Mouse (Mus musculus): Measurements from ENCODE around the gene Nub1. TPM values are rescaled to one million over a fixed set of nuclear protein-coding genes. Genes with fewer than 3 reads are reported as not detected.

Gene Nub1
- polyA plus RNA-seq, 1 experiment from 2014 or later, result 31.6 TPM

DNA sequence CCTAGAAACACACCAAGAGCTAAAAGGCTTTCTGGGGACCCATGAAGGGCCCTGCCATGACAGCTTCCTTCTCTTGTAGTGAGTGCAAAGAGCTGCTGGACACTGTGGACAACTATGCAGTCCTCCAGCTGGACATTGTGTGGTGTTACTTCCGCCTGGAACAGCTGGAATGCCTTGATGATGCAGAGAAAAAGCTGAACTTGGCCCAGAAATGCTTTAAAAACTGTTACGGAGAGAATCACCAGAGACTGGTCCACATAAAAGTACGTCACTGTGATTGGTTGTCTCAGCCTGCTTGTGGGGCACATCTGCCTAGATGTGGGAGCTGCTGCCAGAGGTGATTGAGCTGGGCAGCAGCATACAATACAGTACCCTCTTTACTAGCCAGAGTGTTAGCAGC, 15.9 kb downstream of the Nub1 start:
- no peaks in the 10 kb centered on the region for H3K9me3 ChIP-seq (ENCODE audit: low read depth, low read length)
- H3K4me2 ChIP-seq, result no peak overlapping the region
- no peak overlapping the region for H3K9ac ChIP-seq
- H3K36me3 ChIP-seq (ENCODE audit: insufficient read depth), result peaks cover 93% of the 10 kb centered on the region
- no peaks in the 10 kb centered on the region for H3K27me3 ChIP-seq (ENCODE audit: insufficient read depth, low read length)
- H3K27ac ChIP-seq (ENCODE audit: low read depth), result no peak overlapping the region
- TF ChIP-seq CTCF (IDR thresholded peaks at IDR 0.05; ENCODE audit: low read depth), result no peak
- H3K4me1 ChIP-seq (ENCODE audit: insufficient read depth), result no peaks in the 10 kb centered on the region
- 59% methylated on average over 3 of the region's 3 CpGs for WGBS
- ATAC-seq (ENCODE audit: insufficient read depth) (peak; percentile 93), DNase-seq (peak; percentile 80)
- no peak overlapping the region for H3K4me3 ChIP-seq (ENCODE audit: low read depth, low read length)

DNA sequence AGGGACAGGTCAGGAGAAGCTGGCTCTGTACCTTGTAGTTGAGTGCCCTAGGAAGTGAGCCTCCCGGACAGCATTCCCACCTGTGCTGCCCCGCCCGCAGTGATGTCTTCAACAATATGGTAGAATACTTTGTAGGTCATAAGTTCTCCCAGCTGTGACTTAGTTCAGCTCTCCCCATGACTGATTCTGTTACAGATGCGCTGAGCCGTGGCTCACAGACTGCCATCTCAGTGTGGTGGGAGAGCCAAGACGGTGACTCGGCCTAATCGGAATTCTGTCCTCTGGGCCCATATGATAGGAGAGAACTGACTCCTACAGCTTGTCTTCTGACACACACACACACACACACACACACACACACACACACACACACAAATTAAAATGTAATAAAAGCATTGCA, 19.3 kb downstream of the Nub1 start:
- H3K4me2 ChIP-seq, result no peak overlapping the region
- H3K27me3 ChIP-seq (ENCODE audit: insufficient read depth, low read length), result no peaks in the 10 kb centered on the region
- DNase-seq, result no peak
- no peaks in the 10 kb centered on the region for H3K4me1 ChIP-seq (ENCODE audit: insufficient read depth)
- no peaks in the 10 kb centered on the region for H3K9me3 ChIP-seq (ENCODE audit: low read depth, low read length)
- H3K4me3 ChIP-seq (ENCODE audit: low read depth, low read length), result no peak overlapping the region
- WGBS, result 93% methylated on average over 8 of the region's 8 CpGs
- peaks cover 98% of the 10 kb centered on the region for H3K36me3 ChIP-seq (ENCODE audit: insufficient read depth)
- ATAC-seq (ENCODE audit: insufficient read depth), result no peak
- no peak overlapping the region for H3K27ac ChIP-seq (ENCODE audit: low read depth)
- H3K9ac ChIP-seq, result no peak overlapping the region
- no peak for TF ChIP-seq CTCF (IDR thresholded peaks at IDR 0.05; ENCODE audit: low read depth)

DNA sequence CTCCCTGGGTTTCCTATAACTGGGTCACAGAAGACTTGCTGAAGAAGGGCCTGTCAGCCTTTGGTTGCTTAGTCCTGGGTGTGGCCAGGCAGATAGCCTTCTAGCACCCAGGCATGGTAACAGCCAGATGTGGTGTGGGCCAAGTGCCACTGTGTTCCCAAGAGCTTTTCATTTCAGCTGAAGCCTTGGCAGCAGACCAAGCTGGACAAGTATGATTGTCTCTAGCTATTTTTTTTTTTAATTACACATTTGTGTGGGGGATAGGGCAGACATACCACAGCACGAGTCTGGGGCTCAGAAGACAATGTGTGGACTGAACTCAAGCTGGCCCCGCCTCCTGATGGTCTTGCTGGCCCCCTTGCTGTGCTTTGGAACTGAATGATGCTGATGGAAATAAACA, 24.6 kb downstream of the Nub1 start:
- Histone ChIP-seq H3K9ac (no peak overlapping the region), H3K9me3 (ENCODE audit: low read depth, low read length) (no peaks in the 10 kb centered on the region; the same call in 1 of the 2 replicates), H3K4me2 (no peak overlapping the region), H3K36me3 (ENCODE audit: insufficient read depth) (peaks cover 89% of the 10 kb centered on the region), H3K4me3 (ENCODE audit: low read depth, low read length) (no peak overlapping the region), H3K4me1 (ENCODE audit: insufficient read depth) (no peaks in the 10 kb centered on the region), H3K27me3 (ENCODE audit: insufficient read depth, low read length) (no peaks in the 10 kb centered on the region), H3K27ac (ENCODE audit: low read depth) (no peak overlapping the region)
- ATAC-seq (ENCODE audit: insufficient read depth) (peak; percentile 17; the same call in 1 of the 2 replicates), DNase-seq (peak; percentile 65)
- WGBS, result 58% methylated on average over 2 of the region's 2 CpGs
- no peak for TF ChIP-seq CTCF (IDR thresholded peaks at IDR 0.05; ENCODE audit: low read depth)

DNA sequence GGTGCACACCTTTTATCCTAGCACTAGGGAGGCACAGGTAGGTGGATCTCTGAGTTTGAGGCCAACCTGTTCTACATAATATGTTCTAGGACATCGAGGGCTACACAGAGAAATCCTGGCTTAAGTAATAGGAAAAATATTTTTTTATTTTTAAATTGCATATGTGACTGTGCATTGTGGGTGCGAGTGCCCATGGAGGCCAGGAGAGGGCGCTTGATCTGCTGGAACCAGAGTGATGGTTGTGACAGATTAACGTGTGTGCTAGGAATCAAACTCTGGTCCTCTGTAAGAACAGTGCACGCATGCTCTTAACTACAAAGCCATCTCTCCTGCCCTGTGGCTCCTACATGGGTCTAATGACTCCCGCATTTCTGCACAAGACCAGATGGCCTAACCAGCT, 26.3 kb downstream of the Nub1 start:
- 93% methylated on average over 6 of the region's 6 CpGs for WGBS
- H3K27ac ChIP-seq (ENCODE audit: low read depth), result no peak overlapping the region
- no peaks in the 10 kb centered on the region for H3K4me1 ChIP-seq (ENCODE audit: insufficient read depth)
- ATAC-seq (ENCODE audit: insufficient read depth), result no peak
- no peak overlapping the region for H3K9ac ChIP-seq
- no peak overlapping the region for H3K4me3 ChIP-seq (ENCODE audit: low read depth, low read length)
- no peak overlapping the region for H3K4me2 ChIP-seq
- H3K36me3 ChIP-seq (ENCODE audit: insufficient read depth), result peaks cover 89% of the 10 kb centered on the region
- no peaks in the 10 kb centered on the region; the same call in 1 of the 2 replicates for H3K9me3 ChIP-seq (ENCODE audit: low read depth, low read length)
- H3K27me3 ChIP-seq (ENCODE audit: insufficient read depth, low read length), result no peaks in the 10 kb centered on the region
- DNase-seq, result no peak
- peak; percentile 37 for TF ChIP-seq CTCF (IDR thresholded peaks at IDR 0.05; ENCODE audit: low read depth)

DNA sequence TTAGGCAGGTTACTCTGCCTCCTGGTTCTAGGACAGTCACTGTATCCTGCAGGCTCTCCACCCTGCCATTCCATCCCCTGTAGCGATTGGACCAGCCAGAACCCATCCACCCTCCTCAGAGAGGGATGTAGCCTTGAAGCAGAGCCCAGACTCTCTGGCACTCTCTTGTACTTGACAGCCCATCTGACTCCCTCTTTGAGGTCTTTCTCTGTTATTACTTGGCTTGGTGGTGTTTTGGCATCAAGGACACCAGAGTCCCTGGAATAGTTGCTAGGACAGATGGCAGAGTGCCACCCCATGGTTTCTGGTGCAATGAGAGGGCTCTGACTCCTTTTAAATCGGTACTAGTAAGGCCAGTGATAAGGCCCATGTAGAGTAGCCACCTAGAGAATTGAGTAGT, 27.9 kb downstream of the Nub1 start:
- Histone ChIP-seq H3K4me1 (ENCODE audit: insufficient read depth) (no peaks in the 10 kb centered on the region), H3K27me3 (ENCODE audit: insufficient read depth, low read length) (no peaks in the 10 kb centered on the region), H3K27ac (ENCODE audit: low read depth) (no peak overlapping the region), H3K4me3 (ENCODE audit: low read depth, low read length) (no peak overlapping the region), H3K36me3 (ENCODE audit: insufficient read depth) (peaks cover 89% of the 10 kb centered on the region), H3K9ac (no peak overlapping the region), H3K4me2 (no peak overlapping the region), H3K9me3 (ENCODE audit: low read depth, low read length) (no peaks in the 10 kb centered on the region; the same call in 1 of the 2 replicates)
- WGBS, result 79% methylated on average over 2 of the region's 2 CpGs
- DNase-seq (no peak), ATAC-seq (ENCODE audit: insufficient read depth) (no peak)
- TF ChIP-seq CTCF (IDR thresholded peaks at IDR 0.05; ENCODE audit: low read depth), result no peak

DNA sequence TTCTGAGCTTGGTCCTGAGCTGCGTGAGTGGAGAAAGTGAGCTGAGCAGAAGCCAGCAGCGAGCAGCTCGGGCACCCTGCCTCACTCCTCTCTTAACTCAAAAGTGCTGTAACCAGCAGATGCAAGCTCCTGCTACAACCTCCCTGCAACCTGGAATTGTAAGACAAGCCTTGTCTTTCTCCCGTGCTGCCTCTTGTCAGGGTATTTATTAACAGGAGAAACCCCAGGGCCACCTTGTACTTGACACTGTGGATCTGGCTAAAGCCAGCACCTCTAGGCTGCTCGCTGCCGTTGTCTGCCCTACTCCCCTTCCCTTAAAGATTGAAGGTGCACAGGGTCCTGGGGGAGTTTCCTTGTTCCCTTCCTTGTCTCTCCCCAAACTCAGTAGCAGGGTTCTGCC, 28.7 kb downstream of the Nub1 start:
- Histone ChIP-seq H3K4me3 (ENCODE audit: low read depth, low read length) (no peak overlapping the region), H3K27me3 (ENCODE audit: insufficient read depth, low read length) (no peaks in the 10 kb centered on the region), H3K4me1 (ENCODE audit: insufficient read depth) (no peaks in the 10 kb centered on the region), H3K9ac (no peak overlapping the region), H3K9me3 (ENCODE audit: low read depth, low read length) (no peaks in the 10 kb centered on the region; the same call in 1 of the 2 replicates), H3K36me3 (ENCODE audit: insufficient read depth) (peaks cover 85% of the 10 kb centered on the region), H3K27ac (ENCODE audit: low read depth) (no peak overlapping the region), H3K4me2 (no peak overlapping the region)
- TF ChIP-seq CTCF (IDR thresholded peaks at IDR 0.05; ENCODE audit: low read depth), result no peak
- 81% methylated on average over 6 of the region's 6 CpGs for WGBS
- DNase-seq (no peak), ATAC-seq (ENCODE audit: insufficient read depth) (no peak)

DNA sequence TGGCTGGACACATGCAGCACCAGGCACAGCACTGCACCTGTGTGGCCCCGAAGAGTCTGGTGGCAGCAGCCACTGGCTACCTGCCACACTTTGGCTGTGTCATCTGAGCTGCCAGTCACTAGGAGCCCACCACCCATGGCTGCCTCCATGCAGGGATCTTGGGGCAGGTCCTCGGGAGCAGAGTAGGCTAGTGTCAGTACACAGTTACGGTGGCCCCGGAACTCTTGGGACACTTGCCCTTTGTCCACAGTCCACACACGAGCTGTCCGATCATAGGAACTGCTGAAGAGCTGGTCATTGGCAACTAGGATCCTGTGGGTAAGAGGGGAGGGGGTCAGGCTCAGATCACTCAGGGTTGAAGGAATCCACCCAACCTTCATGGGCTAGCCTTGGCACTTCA, 32.7 kb downstream of the Nub1 start:
- Histone ChIP-seq H3K27me3 (ENCODE audit: insufficient read depth, low read length) (no peaks in the 10 kb centered on the region), H3K9ac (no peak overlapping the region), H3K27ac (ENCODE audit: low read depth) (no peak overlapping the region), H3K4me1 (ENCODE audit: insufficient read depth) (no peaks in the 10 kb centered on the region), H3K36me3 (ENCODE audit: insufficient read depth) (peaks cover 64% of the 10 kb centered on the region), H3K4me2 (no peak overlapping the region), H3K4me3 (ENCODE audit: low read depth, low read length) (no peak overlapping the region), H3K9me3 (ENCODE audit: low read depth, low read length) (no peaks in the 10 kb centered on the region)
- ATAC-seq (ENCODE audit: insufficient read depth) (no peak), DNase-seq (no peak)
- no peak for TF ChIP-seq CTCF (IDR thresholded peaks at IDR 0.05; ENCODE audit: low read depth)
- WGBS, result 89% methylated on average over 6 of the region's 6 CpGs

DNA sequence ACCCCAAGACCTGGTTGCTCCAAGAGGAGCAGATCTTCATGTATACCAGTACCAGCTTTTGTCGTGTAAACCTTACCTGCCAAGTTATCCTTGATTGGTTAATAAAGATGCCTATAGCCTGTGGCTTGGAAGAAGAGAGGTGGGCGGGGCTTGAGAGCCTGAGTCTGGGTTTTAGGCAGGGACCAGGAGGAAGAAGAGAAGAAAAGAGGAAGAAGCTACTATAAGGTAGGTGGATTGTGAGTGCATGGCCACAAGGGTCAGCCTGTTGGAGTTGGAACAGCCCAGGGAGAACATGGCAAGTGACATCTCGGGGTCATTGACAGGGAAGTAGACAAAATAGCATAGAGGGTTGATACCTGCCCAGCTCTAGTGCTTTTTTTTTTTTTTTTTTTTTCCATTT, 34.5 kb downstream of the Nub1 start:
- Histone ChIP-seq H3K36me3 (ENCODE audit: insufficient read depth) (peaks cover 56% of the 10 kb centered on the region), H3K4me3 (ENCODE audit: low read depth, low read length) (no peak overlapping the region), H3K4me1 (ENCODE audit: insufficient read depth) (peaks cover 9% of the 10 kb centered on the region), H3K9me3 (ENCODE audit: low read depth, low read length) (no peaks in the 10 kb centered on the region), H3K27ac (ENCODE audit: low read depth) (no peak overlapping the region), H3K9ac (no peak overlapping the region), H3K27me3 (ENCODE audit: insufficient read depth, low read length) (no peaks in the 10 kb centered on the region), H3K4me2 (no peak overlapping the region)
- no peak for DNase-seq
- no peak for TF ChIP-seq CTCF (IDR thresholded peaks at IDR 0.05; ENCODE audit: low read depth)
- 87% methylated on average over 3 of the region's 3 CpGs for WGBS
- no peak for ATAC-seq (ENCODE audit: insufficient read depth)
